Mouse (Mus musculus) heart, postnatal 0 days (tissue): Measurements from ENCODE around the gene Asap3.

Source experiments
- CTCF ChIP-seq: IDR thresholded peaks from 2 replicates; pipeline ENCODE4 v1.5.1; 2016; ENCODE audit warnings: antibody characterized with exemption, control low read depth, low read depth
- EP300 ChIP-seq: IDR thresholded peaks from 2 replicates; pipeline ENCODE4 v1.6.1; 2016; ENCODE audit warnings: antibody characterized with exemption, low read depth

DNA sequence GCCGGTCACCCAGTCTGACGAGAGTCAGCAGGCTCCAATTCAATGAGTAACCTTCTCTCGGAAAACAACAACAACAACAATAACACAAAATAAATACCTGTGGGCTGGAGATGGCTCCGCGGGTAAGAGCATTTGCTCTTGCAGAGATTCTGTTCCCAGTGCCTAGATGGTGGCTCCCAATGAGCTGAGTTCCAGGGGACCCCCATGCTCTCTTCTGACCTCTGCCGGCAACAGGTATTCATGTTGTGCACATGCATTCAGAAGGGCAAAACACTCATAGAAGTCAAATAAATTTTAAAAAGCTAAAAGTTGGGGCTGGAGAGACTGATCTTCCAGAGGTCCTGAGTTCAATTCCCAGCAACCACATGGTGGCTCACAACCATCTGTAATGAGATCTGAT lies 47.7 kb upstream of the Asap3 start:
- TF ChIP-seq CTCF: peak; percentile 11; the same call in 1 of the 2 replicates
- no peak for TF ChIP-seq EP300
